Mouse (Mus musculus) adrenal gland, postnatal 10 days (tissue): ENCODE data around the gene Vmn1r132. TPM values are rescaled to one million over a fixed set of nuclear protein-coding genes. Genes with fewer than 3 reads are reported as not detected.
"Not testable (repeated sequence)": the region's sequence is repeated elsewhere in the genome, so short reads cannot be mapped to it uniquely, and the experiment has no call there.

Experiments used
- DNase-seq: peaks from one replicate; pipeline ENCODE4 v3.0.0; 2021; ENCODE audit warnings: mixed read lengths
- long read RNA-seq, 2 experiments: library from polyadenylated mRNA; stranded (forward); transcript quantifications; one replicate each; pipeline ENCODE4 v2.0.0; 2021
- total RNA-seq, 2 experiments: library from RNA; stranded (reverse); gene quantifications; 2 replicates each; pipeline ENCODE4 v1.2.3; 2021

The Vmn1r132 gene
- total RNA-seq, result not detected
- long read RNA-seq, experiment 1, result 0 reads
- long read RNA-seq, experiment 2, result 0 reads

- not testable (repeated sequence) for DNase-seq
Measured at GRCm38 (mm10) chr7:21613792-21614191, at the start of gene Vmn1r132. Gene Vmn1r132 (plus strand): TSS chr7:21614092.

Other genes starting within 250 kb of the Vmn1r132 start
- not detected for gene Gm6882, start 181.3 kb upstream of the Vmn1r132 start, total RNA-seq
- gene Vmn1r130, start 102.3 kb upstream of the Vmn1r132 start, total RNA-seq, result not detected
- gene Vmn1r131, start 68.0 kb upstream of the Vmn1r132 start, total RNA-seq, result not detected
- gene Gm4175, start 147.4 kb downstream of the Vmn1r132 start, total RNA-seq, result not detected
- not detected for gene Gm4177, start 182.6 kb downstream of the Vmn1r132 start, total RNA-seq
- gene Vmn1r135, start 218.3 kb downstream of the Vmn1r132 start, total RNA-seq, result not detected
- gene Gm5725, start 230.2 kb downstream of the Vmn1r132 start, total RNA-seq, result not detected